Mouse (Mus musculus) brain, embryonic 14.5 days (tissue): ENCODE results near the gene Scd2. TPM values are rescaled to one million over a fixed set of nuclear protein-coding genes. Genes with fewer than 3 reads are reported as not detected.
A peak's percentile ranks its signal among the peaks of the same experiment; 100 is the strongest.
"Not testable (repeated sequence)": the region's sequence is repeated elsewhere in the genome, so short reads cannot be mapped to it uniquely, and the experiment has no call there.

Source experiments
- DNase-seq: peaks from one replicate; pipeline ENCODE4 v3.0.0-alpha.2; 2011; ENCODE audit warnings: low read depth
- CTCF ChIP-seq: fragments of 200-500 bp; IDR thresholded peaks from 2 replicates; pipeline ENCODE4 v1.5.1; 2012; ENCODE audit warnings: inconsistent platforms, mild to moderate bottlenecking, moderate library complexity, borderline replicate concordance; ENCODE audit not compliant: insufficient read depth, insufficient read length; ENCODE audit errors: extremely low read depth
- POLR2A ChIP-seq: fragments of 200-500 bp; IDR thresholded peaks from 2 replicates; pipeline ENCODE4 v1.6.1; 2012; ENCODE audit warnings: mild to moderate bottlenecking, inconsistent platforms, borderline replicate concordance; ENCODE audit not compliant: poor library complexity, insufficient read depth, insufficient read length, severe bottlenecking; ENCODE audit errors: extremely low read depth
- polyA plus RNA-seq: library from polyadenylated mRNA; depleted of rRNA; stranded (reverse); fragments of >200 nt; gene quantifications from 2 replicates; pipeline ENCODE4 v1.2.3, GENCODE M21; 2012; rRNA removed

The Scd2 gene
- 346 and 452 TPM in 2 replicates for polyA plus RNA-seq

- no peak for DNase-seq
- TF ChIP-seq CTCF (no peak), POLR2A (peak; percentile 41; the same call in 1 of the 2 replicates)
These were observed at the start of gene Scd2 for GRCm38 (mm10) chr19:44292941-44293768. Gene Scd2 (plus strand): TSS chr19:44293674.

- TF ChIP-seq POLR2A (no peak), CTCF (peak; percentile 34; the same call in 1 of the 2 replicates)
These were observed 47.7 kb upstream of the Scd2 start for GRCm38 (mm10) chr19:44245761-44246171.

GRCm38 (mm10) chr19:44246341-44246911, 47.0 kb upstream of the Scd2 start:
- TF ChIP-seq POLR2A (no peak), CTCF (no peak)
- peak; percentile 40 for DNase-seq

More at GRCm38 (mm10) chr19:44245761-44246171, 47.7 kb upstream of the Scd2 start:
- peak; percentile 91 for DNase-seq

- TF ChIP-seq CTCF (no peak), POLR2A (no peak)
- DNase-seq, result peak; percentile 64
These were observed 46.0 kb upstream of the Scd2 start for GRCm38 (mm10) chr19:44247281-44248080.

GRCm38 (mm10) chr19:44248081-44248853, 45.2 kb upstream of the Scd2 start:
- DNase-seq, result peak; percentile 99

GRCm38 (mm10) chr19:44248854-44249351, 44.6 kb upstream of the Scd2 start:
- TF ChIP-seq POLR2A (no peak), CTCF (no peak)

More at GRCm38 (mm10) chr19:44248081-44248853, 45.2 kb upstream of the Scd2 start:
- TF ChIP-seq CTCF, result no peak
- peak; percentile 52; the same call in 1 of the 2 replicates for TF ChIP-seq POLR2A

GRCm38 (mm10) chr19:44251138-44251537, 42.3 kb upstream of the Scd2 start:
- not testable (repeated sequence) for DNase-seq

More at GRCm38 (mm10) chr19:44248854-44249351, 44.6 kb upstream of the Scd2 start:
- peak; percentile 11 for DNase-seq

- no peak for DNase-seq
- TF ChIP-seq CTCF (no peak), POLR2A (no peak)
These were observed 41.4 kb upstream of the Scd2 start for GRCm38 (mm10) chr19:44251936-44252558.

GRCm38 (mm10) chr19:44254106-44254505, 39.4 kb upstream of the Scd2 start:
- not testable (repeated sequence) for DNase-seq

GRCm38 (mm10) chr19:44257377-44257966, 36.0 kb upstream of the Scd2 start:
- DNase-seq, result no peak
- TF ChIP-seq CTCF (no peak), POLR2A (no peak)
